19 mouse cellular contexts compared by ENCODE assay signal in the genomic region with DNA sequence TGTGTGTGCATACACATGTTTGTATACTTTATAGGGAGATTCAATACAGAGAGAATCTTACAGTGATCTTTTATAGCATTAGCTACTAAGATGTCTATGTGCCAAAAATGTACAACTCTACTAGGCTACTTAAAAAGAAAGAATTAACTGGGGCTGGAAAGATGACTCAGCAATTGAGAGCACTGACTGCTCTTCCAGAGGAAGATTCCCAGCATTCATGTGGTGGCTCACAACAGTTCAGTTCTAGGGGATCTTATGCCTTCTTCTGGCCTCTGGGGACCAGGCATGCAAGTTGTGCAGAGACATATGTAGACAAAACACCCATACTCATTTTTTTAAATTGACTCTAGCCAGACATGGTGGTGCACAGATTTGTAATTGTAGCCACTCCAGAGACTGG. TPM values are rescaled to one million over a fixed set of nuclear protein-coding genes. Genes with fewer than 3 reads are reported as not detected.
A peak's percentile ranks its signal among the peaks of the same experiment; 100 is the strongest.
DNase-seq lines count a peak whose midpoint lies in the region; ATAC-seq and TF ChIP-seq lines count a peak whose summit lies in the region.
"Had no signal": no experiment of that assay in that cellular context is flagged by ENCODE, and none has a peak within 500 bp of the region (broad histone marks: within the 10 kb centered on the region; RNA-seq: fewer than 3 reads in every experiment).

No protein-coding gene starts in this region.

- H3K36me3 ChIP-seq in limb, embryonic 13.5 days: no peaks in the 10 kb centered on the region
- no peaks in the 10 kb centered on the region for H3K36me3 ChIP-seq in midbrain, embryonic 16.5 days (ENCODE audit: control insufficient read depth, insufficient read depth, low read length)
- H3K36me3 ChIP-seq: heart, embryonic 12.5 days; hindbrain, embryonic 13.5 days had no signal

- H3K4me2 ChIP-seq in limb, embryonic 13.5 days (replicated peaks): no peak overlapping the region
- no peak overlapping the region for H3K4me2 ChIP-seq in midbrain, embryonic 16.5 days (ENCODE audit: low read length)
- H3K4me2 ChIP-seq: heart, embryonic 12.5 days; hindbrain, embryonic 13.5 days; midbrain, embryonic 11.5 days had no signal

- DNase-seq in layer of hippocampus, adult 2 months (ENCODE audit: low spot score in 2 of 2): no peak
- no peak for DNase-seq in layer of hippocampus, adult 8-10 months (ENCODE audit: low spot score in 2 of 2)
- peak; percentile 64 for DNase-seq in 3T3-L1 (ENCODE audit: low read depth, low spot score)
- peak; percentile 55 for DNase-seq in Muller cell, postnatal 12 days (ENCODE audit: inconsistent ontology term)
- DNase-seq in left cerebral cortex, adult 9 months (ENCODE audit: low spot score in 2 of 2): no peak
- DNase-seq: adrenal gland, postnatal 10 days; cerebellum, adult 11 months; heart, postnatal 14 days; liver; spleen, adult 18-20 months; thymus, adult 2 months had no signal

- TF ChIP-seq CTCF in layer of hippocampus, adult 2 months (conservative IDR thresholded peaks at IDR 0.05): no peak

- no peak for ATAC-seq in limb, embryonic 13.5 days (ENCODE audit: low FRiP score, low read depth)
- no peak for ATAC-seq in midbrain, embryonic 16.5 days
- ATAC-seq: activated CD4-positive, CD25-positive, alpha-beta regulatory T cell, adult 4 months; intestine, embryonic 16.5 days had no signal

- no peak overlapping the region for H3K9ac ChIP-seq in limb, embryonic 13.5 days
- no peak overlapping the region for H3K9ac ChIP-seq in midbrain, embryonic 16.5 days (ENCODE audit: low read depth, low read length)
- H3K9ac ChIP-seq: heart, embryonic 12.5 days had no signal

- H3K9me3 ChIP-seq in limb, embryonic 13.5 days: no peaks in the 10 kb centered on the region
- no peaks in the 10 kb centered on the region for H3K9me3 ChIP-seq in midbrain, embryonic 16.5 days (replicated peaks; ENCODE audit: control insufficient read depth, low read length, poor library complexity, severe bottlenecking)
- H3K9me3 ChIP-seq: heart, embryonic 12.5 days; hindbrain, embryonic 13.5 days had no signal

- H3K4me1 ChIP-seq in limb, embryonic 13.5 days: peaks cover 99% of the 10 kb centered on the region
- H3K4me1 ChIP-seq in midbrain, embryonic 16.5 days (ENCODE audit: control insufficient read depth, insufficient read depth, low read length): peaks cover 32% of the 10 kb centered on the region

- no peaks in the 10 kb centered on the region for H3K27me3 ChIP-seq in limb, embryonic 13.5 days
- H3K27me3 ChIP-seq in midbrain, embryonic 16.5 days (ENCODE audit: control insufficient read depth, insufficient read depth, low read depth, low read length): no peaks in the 10 kb centered on the region
- H3K27me3 ChIP-seq: heart, embryonic 12.5 days; hindbrain, embryonic 13.5 days had no signal

- peak overlapping the region; percentile 65 for H3K27ac ChIP-seq in layer of hippocampus, adult 2 months
- peak overlapping the region; percentile 17; the same call in 1 of the 2 replicates for H3K27ac ChIP-seq in limb, embryonic 13.5 days
- no peak overlapping the region for H3K27ac ChIP-seq in midbrain, embryonic 16.5 days (ENCODE audit: low read length)
- H3K27ac ChIP-seq: macrophage had no signal

- no peak overlapping the region for H3K4me3 ChIP-seq in layer of hippocampus, adult 2 months
- no peak overlapping the region for H3K4me3 ChIP-seq in limb, embryonic 13.5 days
- no peak overlapping the region for H3K4me3 ChIP-seq in midbrain, embryonic 16.5 days (ENCODE audit: low read depth, low read length)
- H3K4me3 ChIP-seq: heart, embryonic 12.5 days; hindbrain, embryonic 13.5 days had no signal

RNA-seq across cellular contexts. Expression of gene Phc2, which starts 39.8 kb away (rescaled TPM):
- total RNA-seq in layer of hippocampus, adult 2 months (2021): 10 to 100 TPM; 85.4 to 91.3 TPM
- total RNA-seq in layer of hippocampus, adult 8-10 months (2022): 10 to 100 TPM; 87.3 to 94.0 (median 91.6) TPM
- 35.7 and 45.4 TPM in 2 replicates for polyA plus RNA-seq in limb, embryonic 13.5 days (2015; fragmentation: Nextera tagmentation; extraction: Ambion mirVana)
- polyA plus RNA-seq in midbrain, embryonic 16.5 days (2015; fragmentation: Nextera tagmentation; extraction: Ambion mirVana): 19.5 and 22.6 TPM in 2 replicates

Comparison
In these comparisons a context has a peak if more than half of its experiments do, and no peak if none do; other contexts are left out.
1. DNase-seq: peak in 3T3-L1 (single experiment) and Muller cell, postnatal 12 days (single experiment); none in layer of hippocampus, adult 2 months (0 of 2), layer of hippocampus, adult 8-10 months (0 of 2) and left cerebral cortex, adult 9 months (0 of 2).